Mouse (Mus musculus): ENCODE results near the gene Rad54l. TPM values are rescaled to one million over a fixed set of nuclear protein-coding genes. Genes with fewer than 3 reads are reported as not detected.
A peak's percentile ranks its signal among the peaks of the same experiment; 100 is the strongest.

The Rad54l gene
- polyA plus RNA-seq, 1 experiment, result 2.7 TPM

DNA sequence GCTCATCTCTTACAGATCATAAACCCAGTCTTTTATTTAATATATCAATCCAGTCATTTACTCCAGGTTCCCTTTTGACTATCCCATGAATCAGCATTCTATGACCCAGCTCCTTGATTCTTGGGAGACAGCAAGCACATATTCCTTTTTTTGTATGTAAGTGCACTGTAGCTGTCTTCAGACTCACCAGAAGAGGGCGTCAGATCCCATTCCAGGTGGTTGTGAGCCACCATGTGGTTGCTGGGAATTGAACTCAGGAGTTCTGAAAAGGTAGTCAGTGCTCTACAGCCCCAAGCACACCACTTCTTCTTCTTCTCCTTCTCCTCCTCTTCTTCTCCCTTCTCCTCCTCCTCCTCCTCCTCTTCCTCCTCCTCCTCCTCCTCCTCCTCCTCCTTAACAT, 65.9 kb downstream of the Rad54l start:
- peaks cover 5% of the 10 kb centered on the region; the same call in 1 of the 2 replicates for H3K4me1 ChIP-seq (ENCODE audit: control insufficient read depth, insufficient read depth, insufficient read length)
- no peaks in the 10 kb centered on the region for H3K36me3 ChIP-seq (ENCODE audit: control insufficient read depth, insufficient read depth, low read length)
- H3K27me3 ChIP-seq (ENCODE audit: control insufficient read depth, insufficient read depth, low read length), result no peaks in the 10 kb centered on the region
- no peak for DNase-seq (ENCODE audit: low read depth in 1 of 2, low spot score in 2 of 2)
- no peak overlapping the region for H3K27ac ChIP-seq (ENCODE audit: insufficient read depth, low read length)
- no peak overlapping the region for H3K4me3 ChIP-seq (ENCODE audit: extremely low read depth, insufficient read depth, insufficient read length)
- WGBS, result 17% methylated on average over 1 of the region's 1 CpGs
- TF ChIP-seq POLR2A (IDR thresholded peaks at IDR 0.05; ENCODE audit: low read depth, low read length) (no peak), CTCF (IDR thresholded peaks at IDR 0.05; ENCODE audit: extremely low read depth, insufficient read depth, insufficient read length, insufficient replicate concordance) (no peak)

DNA sequence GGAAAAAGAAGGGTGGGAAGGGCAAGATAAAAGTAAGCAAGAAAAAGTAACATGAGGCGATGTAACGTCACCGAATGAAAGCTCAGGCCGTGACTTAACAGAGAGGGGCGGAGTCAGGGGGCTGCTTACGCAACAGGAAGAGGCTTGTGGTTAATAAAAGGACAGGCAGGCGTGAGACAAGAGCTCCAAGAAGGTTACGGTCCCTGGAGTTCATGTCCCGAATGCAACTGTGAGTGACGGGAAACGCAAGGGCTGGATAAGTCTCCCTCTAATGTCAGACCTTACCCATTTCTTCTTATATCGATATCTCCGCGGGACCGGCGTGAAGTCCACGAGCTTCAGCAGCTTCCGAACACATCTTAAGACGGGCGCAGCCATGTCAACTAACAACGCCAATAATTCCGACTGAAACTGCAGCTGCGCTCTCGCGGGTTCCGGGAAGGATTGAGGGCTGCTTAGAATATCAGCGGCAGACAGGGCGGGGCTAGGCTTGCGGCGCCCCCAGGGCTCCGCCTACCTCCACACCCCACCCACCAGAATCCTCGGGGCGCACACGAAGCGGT, 70.0 kb downstream of the Rad54l start, which contains the start of gene Nsun4:
Nsun4 (minus strand) TSS at position 478 of the 563 bp plus-strand sequence.
- DNase-seq (ENCODE audit: low read depth in 1 of 2, low spot score in 2 of 2), result peak; percentile 88 to 94
- Histone ChIP-seq H3K27me3 (ENCODE audit: control insufficient read depth, insufficient read depth, low read length) (no peaks in the 10 kb centered on the region), H3K4me1 (ENCODE audit: control insufficient read depth, insufficient read depth, insufficient read length) (peaks cover 8% of the 10 kb centered on the region; the same call in 1 of the 2 replicates), H3K36me3 (ENCODE audit: control insufficient read depth, insufficient read depth, low read length) (no peaks in the 10 kb centered on the region), H3K4me3 (ENCODE audit: extremely low read depth, insufficient read depth, insufficient read length) (peak within 1 kb of the TSS; percentile 81), H3K27ac (ENCODE audit: insufficient read depth, low read length) (peak within 1 kb of the TSS; percentile 93)
- under 1% methylated on average over 35 of the region's 35 CpGs for WGBS
- peak; percentile 67 for TF ChIP-seq POLR2A (IDR thresholded peaks at IDR 0.05; ENCODE audit: low read depth, low read length)
- TF ChIP-seq CTCF (IDR thresholded peaks at IDR 0.05; ENCODE audit: extremely low read depth, insufficient read depth, insufficient read length, insufficient replicate concordance), result no peak

- Histone ChIP-seq H3K27ac (ENCODE audit: insufficient read depth, low read length) (peak overlapping the region; percentile 93), H3K4me3 (ENCODE audit: extremely low read depth, insufficient read depth, insufficient read length) (peak overlapping the region; percentile 81), H3K27me3 (ENCODE audit: control insufficient read depth, insufficient read depth, low read length) (no peaks in the 10 kb centered on the region), H3K4me1 (ENCODE audit: control insufficient read depth, insufficient read depth, insufficient read length) (peaks cover 8% of the 10 kb centered on the region; the same call in 1 of the 2 replicates), H3K36me3 (ENCODE audit: control insufficient read depth, insufficient read depth, low read length) (peaks cover 5% of the 10 kb centered on the region)
- DNase-seq (ENCODE audit: low read depth in 1 of 2, low spot score in 2 of 2), result peak in 1 of 2 experiments; percentile 51
- TF ChIP-seq CTCF (IDR thresholded peaks at IDR 0.05; ENCODE audit: extremely low read depth, insufficient read depth, insufficient read length, insufficient replicate concordance) (peak; percentile 21; the same call in 1 of the 2 replicates), POLR2A (IDR thresholded peaks at IDR 0.05; ENCODE audit: low read depth, low read length) (no peak)
- WGBS, result 10% methylated on average over 22 of the region's 22 CpGs
Observed at GRCm38 (mm10) chr4:116052526-116053293, 70.8 kb downstream of the Rad54l start.

DNA sequence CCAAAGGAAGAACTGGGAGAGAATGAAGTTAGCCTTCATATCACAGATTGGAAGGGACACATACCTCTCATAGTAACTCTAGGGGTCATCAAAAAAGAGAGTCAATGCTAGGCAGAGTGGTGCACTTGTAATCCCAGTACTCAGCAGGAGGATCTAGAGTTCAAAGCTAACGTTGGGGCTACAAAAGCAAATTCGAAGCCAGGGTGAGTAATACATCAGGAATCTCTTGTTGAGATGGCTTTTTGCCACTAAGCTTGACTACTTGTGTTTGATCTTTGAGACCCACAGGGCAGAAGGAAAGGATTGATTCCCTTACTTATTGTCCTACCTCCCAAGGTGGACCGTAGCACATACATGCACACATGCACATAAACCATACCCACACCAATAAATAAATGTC, 74.3 kb downstream of the Rad54l start:
- peaks cover 7% of the 10 kb centered on the region; the same call in 1 of the 2 replicates for H3K4me1 ChIP-seq (ENCODE audit: control insufficient read depth, insufficient read depth, insufficient read length)
- DNase-seq (ENCODE audit: low read depth in 1 of 2, low spot score in 2 of 2), result no peak
- WGBS, result 86% methylated on average over 3 of the region's 3 CpGs
- TF ChIP-seq CTCF (IDR thresholded peaks at IDR 0.05; ENCODE audit: extremely low read depth, insufficient read depth, insufficient read length, insufficient replicate concordance), result no peak
- H3K27ac ChIP-seq (ENCODE audit: insufficient read depth, low read length), result no peak overlapping the region
- H3K4me3 ChIP-seq (ENCODE audit: extremely low read depth, insufficient read depth, insufficient read length), result no peak overlapping the region
- H3K27me3 ChIP-seq (ENCODE audit: control insufficient read depth, insufficient read depth, low read length), result no peaks in the 10 kb centered on the region
- H3K36me3 ChIP-seq (ENCODE audit: control insufficient read depth, insufficient read depth, low read length), result peaks cover 8% of the 10 kb centered on the region

GRCm38 (mm10) chr4:116048130-116048920, 75.2 kb downstream of the Rad54l start:
- peaks cover 8% of the 10 kb centered on the region for H3K36me3 ChIP-seq (ENCODE audit: control insufficient read depth, insufficient read depth, low read length)
- WGBS, result 88% methylated on average over 7 of the region's 7 CpGs
- DNase-seq (ENCODE audit: low read depth in 1 of 2, low spot score in 2 of 2), result no peak
- no peaks in the 10 kb centered on the region for H3K27me3 ChIP-seq (ENCODE audit: control insufficient read depth, insufficient read depth, low read length)
- no peak for TF ChIP-seq CTCF (IDR thresholded peaks at IDR 0.05; ENCODE audit: extremely low read depth, insufficient read depth, insufficient read length, insufficient replicate concordance)
- TF ChIP-seq POLR2A (IDR thresholded peaks at IDR 0.05; ENCODE audit: low read depth, low read length), result no peak
- no peak overlapping the region for H3K4me3 ChIP-seq (ENCODE audit: extremely low read depth, insufficient read depth, insufficient read length)
- H3K27ac ChIP-seq (ENCODE audit: insufficient read depth, low read length), result no peak overlapping the region
- H3K4me1 ChIP-seq (ENCODE audit: control insufficient read depth, insufficient read depth, insufficient read length), result peaks cover 7% of the 10 kb centered on the region; the same call in 1 of the 2 replicates

GRCm38 (mm10) chr4:116047681-116048080, 75.8 kb downstream of the Rad54l start:
- no peak for DNase-seq (ENCODE audit: low read depth in 1 of 2, low spot score in 2 of 2)
- peaks cover 5% of the 10 kb centered on the region; the same call in 1 of the 2 replicates for H3K4me1 ChIP-seq (ENCODE audit: control insufficient read depth, insufficient read depth, insufficient read length)
- H3K27ac ChIP-seq (ENCODE audit: insufficient read depth, low read length), result no peak overlapping the region
- H3K4me3 ChIP-seq (ENCODE audit: extremely low read depth, insufficient read depth, insufficient read length), result no peak overlapping the region
- no peak for TF ChIP-seq POLR2A (IDR thresholded peaks at IDR 0.05; ENCODE audit: low read depth, low read length)
- TF ChIP-seq CTCF (IDR thresholded peaks at IDR 0.05; ENCODE audit: extremely low read depth, insufficient read depth, insufficient read length, insufficient replicate concordance), result no peak
- peaks cover 12% of the 10 kb centered on the region for H3K36me3 ChIP-seq (ENCODE audit: control insufficient read depth, insufficient read depth, low read length)
- no peaks in the 10 kb centered on the region for H3K27me3 ChIP-seq (ENCODE audit: control insufficient read depth, insufficient read depth, low read length)
- 93% methylated on average over 1 of the region's 1 CpGs for WGBS
